Mouse (Mus musculus) ES-E14 (cell line): ENCODE measurements around the gene Ppp2r5a.

Experiments used
- HCFC1 ChIP-seq: IDR thresholded peaks from 2 replicates; pipeline ENCODE4 v1.6.1; 2012; ENCODE audit warnings: low read length, inconsistent platforms, borderline replicate concordance; ENCODE audit not compliant: insufficient read depth
- MAFK ChIP-seq: IDR thresholded peaks from 2 replicates; pipeline ENCODE4 v1.6.1; 2014; ENCODE audit warnings: mild to moderate bottlenecking, low read depth, low read length, inconsistent platforms; ENCODE audit not compliant: insufficient read depth
- ZC3H11A ChIP-seq: IDR thresholded peaks from 2 replicates; pipeline ENCODE4 v1.6.1; 2012; ENCODE audit warnings: low read depth, mild to moderate bottlenecking, inconsistent platforms, low read length, borderline replicate concordance
- ZNF384 ChIP-seq: IDR thresholded peaks from 2 replicates; pipeline ENCODE4 v1.6.1; 2012; ENCODE audit warnings: low read depth, low read length, inconsistent platforms

GRCm38 (mm10) chr1:191395200-191395599, 7.9 kb downstream of the Ppp2r5a start:
- no peak for TF ChIP-seq ZNF384
- TF ChIP-seq ZC3H11A, result no peak
- no peak for TF ChIP-seq HCFC1
- no peak for TF ChIP-seq MAFK
